Comparison of ENCODE assay signal across 32 mouse cellular contexts in the genomic region with DNA sequence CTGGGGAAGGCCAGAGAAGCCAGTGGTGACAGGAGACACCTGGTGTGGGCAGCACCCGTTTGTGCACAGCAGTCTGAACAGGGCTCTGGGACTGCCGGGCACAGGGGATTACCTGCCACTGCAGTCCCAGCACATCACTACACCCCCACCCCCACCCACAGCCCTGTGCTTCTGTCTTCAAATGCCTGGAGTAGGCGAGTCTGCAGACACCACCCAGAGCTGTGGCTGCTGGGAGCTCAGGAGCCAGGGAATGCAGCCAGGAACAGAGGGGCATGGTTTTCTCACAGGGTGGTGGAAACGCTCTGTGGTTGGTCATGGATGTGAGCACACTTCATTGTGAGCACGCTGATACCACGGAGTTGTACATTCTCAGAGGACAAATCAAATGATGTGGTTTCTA. TPM values are rescaled to one million over a fixed set of nuclear protein-coding genes. Genes with fewer than 3 reads are reported as not detected.
"Had no signal": no experiment of that assay in that cellular context is flagged by ENCODE, and none has a peak within 500 bp of the region (broad histone marks: within the 10 kb centered on the region; RNA-seq: fewer than 3 reads in every experiment).

No protein-coding gene starts in this region.

- H3K4me1 ChIP-seq: liver, embryonic 15.5 days had no signal

- H3K36me3 ChIP-seq: heart, embryonic 15.5 days; kidney, embryonic 15.5 days; liver, embryonic 13.5 days; liver, embryonic 15.5 days had no signal

- H3K4me3 ChIP-seq: gastrocnemius, adult 2 months; heart, adult 2 months; heart, embryonic 13.5 days; heart, embryonic 15.5 days; hindbrain, embryonic 12.5 days; kidney, embryonic 15.5 days; layer of hippocampus, adult 2 months; left cerebral cortex, adult 2 months; limb, embryonic 10.5 days; limb, embryonic 12.5 days; liver, embryonic 13.5 days; liver, embryonic 15.5 days had no signal

- H3K9me3 ChIP-seq: heart, embryonic 13.5 days; heart, embryonic 15.5 days; hindbrain, embryonic 12.5 days; kidney, embryonic 15.5 days; limb, embryonic 10.5 days; limb, embryonic 12.5 days; liver, embryonic 13.5 days; liver, embryonic 15.5 days had no signal

- ATAC-seq: hindbrain, embryonic 16.5 days; intestine, embryonic 16.5 days had no signal

- H3K27me3 ChIP-seq: heart, embryonic 15.5 days; hindbrain, embryonic 12.5 days; kidney, embryonic 15.5 days; limb, embryonic 12.5 days; liver, embryonic 13.5 days; liver, embryonic 15.5 days had no signal

- H3K27ac ChIP-seq: gastrocnemius, adult 2 months; heart, adult 2 months; heart, embryonic 13.5 days; heart, embryonic 15.5 days; hindbrain, embryonic 14.5 days; kidney, embryonic 15.5 days; layer of hippocampus, adult 2 months; left cerebral cortex, adult 2 months; limb, embryonic 10.5 days; limb, embryonic 12.5 days; liver, embryonic 13.5 days; liver, embryonic 15.5 days had no signal

- DNase-seq: gastrocnemius, adult 2 months; gastrocnemius, postnatal 10 days; gastrocnemius, postnatal 25 days; heart, adult 11 months; heart, adult 2 months; heart, postnatal 14 days; heart, postnatal 36 days; kidney, adult 11 months; kidney, adult 2 months; kidney, adult 9 months; kidney, postnatal 10 days; kidney, postnatal 25 days; kidney, postnatal 4 days; liver; liver, embryonic 13.5 days had no signal

- H3K9ac ChIP-seq: heart, embryonic 13.5 days; heart, embryonic 15.5 days; hindbrain, embryonic 12.5 days; hindbrain, embryonic 14.5 days; kidney, embryonic 15.5 days; limb, embryonic 12.5 days; liver, embryonic 13.5 days; liver, embryonic 15.5 days had no signal

- H3K4me2 ChIP-seq: heart, embryonic 11.5 days; heart, embryonic 13.5 days; heart, embryonic 15.5 days; hindbrain, embryonic 12.5 days; hindbrain, embryonic 14.5 days; kidney, embryonic 15.5 days; limb, embryonic 12.5 days; liver, embryonic 11.5 days; liver, embryonic 13.5 days; liver, embryonic 15.5 days had no signal

RNA-seq across cellular contexts. Expression of a gene that starts 23.3 kb away (rescaled TPM):
- total RNA-seq: gastrocnemius, adult 2 months; gastrocnemius, postnatal 25 days; heart, adult 2 months; heart, postnatal 14 days; hematopoietic stem cell, adult 5-6 weeks had no signal
- polyA plus RNA-seq: gonadal fat pad, adult 2 months; heart, embryonic 13.5 days; heart, embryonic 15.5 days; heart, postnatal 0 days; limb, embryonic 10.5 days; liver, embryonic 13.5 days; liver, embryonic 15.5 days had no signal
